Mouse (Mus musculus): ENCODE results near the gene Olfr1145. TPM values are rescaled to one million over a fixed set of nuclear protein-coding genes. Genes with fewer than 3 reads are reported as not detected.

Gene Olfr1145
- polyA plus RNA-seq (2017; shearing (Covaris generic)), result not detected

DNA sequence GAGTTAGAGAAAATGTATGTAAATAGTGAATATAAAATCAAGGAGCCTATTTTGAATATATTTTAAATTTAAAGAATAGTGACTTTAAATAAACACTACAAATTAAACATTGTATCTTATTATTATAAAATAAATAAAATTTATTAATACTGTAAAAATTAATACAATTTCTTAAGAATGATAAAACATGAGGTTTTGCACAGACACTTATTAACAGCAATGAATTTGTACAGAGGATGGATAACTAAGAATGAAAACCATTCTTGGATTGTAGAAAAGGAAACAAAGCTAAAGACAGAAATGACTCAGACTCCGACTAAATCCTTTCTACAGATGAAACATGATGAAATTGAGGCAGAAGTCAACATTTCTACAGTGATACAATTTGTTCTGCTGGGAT, at the start of gene Olfr1145:
TSS of gene Olfr1145 (plus strand) at position 301 of the 400 bp plus-strand sequence.
- no peak for ATAC-seq

DNA sequence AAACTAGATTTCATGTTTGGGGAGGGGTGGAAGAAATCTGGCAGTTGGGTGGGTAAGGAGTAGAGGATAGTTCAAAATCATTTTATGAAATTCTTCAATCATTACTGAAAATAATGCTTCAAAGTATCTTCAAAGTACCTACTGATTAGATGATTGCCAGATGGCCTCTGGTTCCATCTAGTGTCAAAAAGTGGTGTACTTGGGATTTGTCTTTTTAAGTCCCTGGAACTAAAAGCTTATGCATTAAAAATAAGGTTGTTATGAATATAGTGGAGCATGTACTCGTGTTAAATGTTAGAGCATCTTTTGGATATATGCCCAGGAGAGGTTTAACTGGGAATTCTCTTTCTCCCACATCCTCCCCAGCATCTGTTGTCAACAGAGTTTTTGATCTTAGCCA, 33.5 kb upstream of the Olfr1145 start:
- no peak for ATAC-seq

DNA sequence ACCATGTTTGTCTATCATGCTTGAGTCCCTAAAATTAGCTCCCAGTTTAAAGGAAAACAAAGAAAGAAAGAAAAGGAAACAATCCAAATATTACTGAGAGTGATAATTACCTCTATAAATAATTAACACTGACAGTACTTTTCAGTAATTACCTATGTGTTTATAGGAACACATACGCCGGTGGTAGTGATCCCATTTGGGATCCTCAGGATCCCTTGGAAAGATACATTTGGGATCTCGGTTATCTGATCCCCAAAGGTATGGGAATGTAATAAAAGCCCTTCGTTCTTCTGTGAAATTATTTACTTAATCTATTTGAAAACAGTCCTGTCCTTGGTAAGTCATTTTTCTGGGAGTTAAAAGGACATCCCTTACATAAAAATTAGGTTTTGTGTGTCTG, 30.4 kb upstream of the Olfr1145 start, which contains the start of gene Olfr152:
TSS of gene Olfr152 (plus strand) at position 301 of the 400 bp plus-strand sequence.
- ATAC-seq, result no peak

DNA sequence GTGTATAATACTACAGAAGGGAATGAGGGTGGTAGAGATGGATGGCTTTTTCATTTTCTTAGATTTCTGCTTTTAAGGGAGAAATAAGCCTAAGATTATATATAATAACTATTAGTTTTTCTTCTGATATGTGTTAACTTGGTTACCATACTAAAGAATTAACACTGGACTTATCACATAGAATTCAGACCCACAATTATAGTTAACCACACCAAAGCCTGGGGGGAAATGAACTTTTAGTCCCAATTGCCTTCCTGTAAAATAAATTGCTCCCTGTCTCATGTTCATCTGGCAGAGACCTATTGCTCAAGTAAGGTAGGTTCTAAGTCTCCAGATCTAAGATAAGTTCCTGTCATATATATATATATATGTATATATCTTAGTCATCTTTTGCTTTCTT, 9.3 kb upstream of the Olfr1145 start, which contains the start of gene Olfr1143:
TSS of gene Olfr1143 (plus strand) at position 301 of the 400 bp plus-strand sequence.
- no peak for ATAC-seq

DNA sequence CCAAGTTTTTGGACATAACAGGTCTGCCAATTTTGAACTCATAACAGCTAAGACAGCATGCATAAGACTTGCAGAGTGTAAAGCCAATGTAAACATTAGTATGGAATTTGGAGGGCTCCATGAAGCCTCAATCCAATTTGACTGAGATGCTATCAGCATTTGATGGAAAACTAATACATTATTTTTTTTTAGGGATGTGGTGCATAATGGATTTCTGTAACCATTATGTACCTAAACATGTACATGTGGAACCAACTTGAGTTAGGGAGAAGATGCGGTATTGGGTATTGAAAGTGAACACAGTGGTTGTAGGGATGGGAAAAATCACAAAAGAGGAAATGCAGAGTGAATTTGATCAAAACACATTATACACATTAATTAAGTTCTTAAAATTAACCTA, 20.6 kb downstream of the Olfr1145 start, which contains the start of gene Olfr1148:
TSS of gene Olfr1148 (plus strand) at position 301 of the 400 bp plus-strand sequence.
- ATAC-seq, result no peak

DNA sequence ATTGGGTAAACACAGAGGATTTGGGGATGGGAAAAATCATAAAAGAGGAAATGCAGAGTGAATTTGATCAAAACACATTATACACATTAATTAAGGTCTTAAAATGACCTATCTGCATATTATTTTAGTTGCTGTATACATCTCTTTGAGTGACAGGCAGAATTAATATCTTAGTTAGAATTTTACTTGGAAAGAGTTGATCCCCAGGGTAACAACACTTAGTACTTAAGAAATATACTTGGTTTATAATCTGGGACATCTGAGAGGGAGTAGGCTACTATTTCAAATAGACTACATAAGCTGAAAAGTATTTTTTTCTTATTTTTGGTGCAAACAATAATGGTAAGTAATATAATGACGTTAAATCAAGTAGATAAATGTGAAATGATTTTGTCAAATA, 34.1 kb downstream of the Olfr1145 start, which contains the start of gene Olfr1150-ps1:
TSS of gene Olfr1150-ps1 (plus strand) at position 301 of the 400 bp plus-strand sequence.
- ATAC-seq, result no peak

DNA sequence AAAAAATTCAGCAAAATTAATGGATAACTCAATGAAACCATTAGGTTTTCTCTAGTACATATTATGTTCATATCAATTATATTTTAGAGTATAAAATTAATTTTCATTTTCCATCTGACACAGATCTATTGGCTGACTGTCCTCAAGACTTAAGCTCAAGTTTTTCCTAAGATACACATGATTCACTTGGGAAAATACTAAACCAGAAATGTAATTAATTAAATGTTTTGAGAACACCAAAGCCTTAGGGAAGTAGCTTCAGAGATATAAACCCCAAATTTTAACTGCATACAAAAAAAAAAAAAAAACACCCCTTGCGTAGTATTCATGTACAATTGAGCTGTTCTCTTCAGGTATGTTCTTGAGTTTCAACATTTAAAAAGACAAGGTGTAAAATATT, 45.9 kb downstream of the Olfr1145 start, which contains the start of gene Olfr1151:
TSS of gene Olfr1151 (plus strand) at position 301 of the 400 bp plus-strand sequence.
- ATAC-seq, result no peak

Other genes with a start within 250 kb of the Olfr1145 start
- not detected for gene Olfr1129, start 235.9 kb upstream of the Olfr1145 start, polyA plus RNA-seq (2017; shearing (Covaris generic))
- gene Olfr1130, start 203.6 kb upstream of the Olfr1145 start, polyA plus RNA-seq (2017; shearing (Covaris generic)), result not detected
- gene Olfr1131, start 182.7 kb upstream of the Olfr1145 start, polyA plus RNA-seq (2017; shearing (Covaris generic)), result not detected
- not detected for gene Olfr1132, start 172.3 kb upstream of the Olfr1145 start, polyA plus RNA-seq (2017; shearing (Covaris generic))
- gene Olfr1133, start 162.4 kb upstream of the Olfr1145 start, polyA plus RNA-seq (2017; shearing (Covaris generic)), result not detected
- not detected for gene Olfr1134, start 151.4 kb upstream of the Olfr1145 start, polyA plus RNA-seq (2017; shearing (Covaris generic))
- not detected for gene Olfr1135, start 136.2 kb upstream of the Olfr1145 start, polyA plus RNA-seq (2017; shearing (Covaris generic))
- gene Olfr1136, start 115.9 kb upstream of the Olfr1145 start, polyA plus RNA-seq (2017; shearing (Covaris generic)), result not detected
- not detected for gene Olfr1137, start 96.6 kb upstream of the Olfr1145 start, polyA plus RNA-seq (2017; shearing (Covaris generic))
- not detected for gene Olfr1138, start 69.8 kb upstream of the Olfr1145 start, polyA plus RNA-seq (2017; shearing (Covaris generic))
- gene Olfr1140, start 66.1 kb upstream of the Olfr1145 start, polyA plus RNA-seq (2017; shearing (Covaris generic)), result not detected
- not detected for gene Olfr1141, start 55.8 kb upstream of the Olfr1145 start, polyA plus RNA-seq (2017; shearing (Covaris generic))
- not detected for gene Olfr152, start 30.3 kb upstream of the Olfr1145 start, polyA plus RNA-seq (2017; shearing (Covaris generic))
- gene Olfr1143, start 9.2 kb upstream of the Olfr1145 start, polyA plus RNA-seq (2017; shearing (Covaris generic)), result not detected
- gene Olfr1148, start 20.7 kb downstream of the Olfr1145 start, polyA plus RNA-seq (2017; shearing (Covaris generic)), result not detected
- gene Olfr1150-ps1, start 34.2 kb downstream of the Olfr1145 start, polyA plus RNA-seq (2017; shearing (Covaris generic)), result not detected
- gene Olfr1151, start 46.0 kb downstream of the Olfr1145 start, polyA plus RNA-seq (2017; shearing (Covaris generic)), result not detected
- not detected for gene Olfr1152, start 56.7 kb downstream of the Olfr1145 start, polyA plus RNA-seq (2017; shearing (Covaris generic))
- not detected for gene Olfr1153, start 85.1 kb downstream of the Olfr1145 start, polyA plus RNA-seq (2017; shearing (Covaris generic))
- gene Olfr1154, start 95.3 kb downstream of the Olfr1145 start, polyA plus RNA-seq (2017; shearing (Covaris generic)), result not detected
- not detected for gene Olfr1155, start 135.3 kb downstream of the Olfr1145 start, polyA plus RNA-seq (2017; shearing (Covaris generic))
- under 1 TPM in 1 of 3 experiments, not detected in 2; 0.23 TPM for gene Olfr1156, start 143.3 kb downstream of the Olfr1145 start, polyA plus RNA-seq (2017; shearing (Covaris generic))
- not detected for gene Olfr1157, start 158.5 kb downstream of the Olfr1145 start, polyA plus RNA-seq (2017; shearing (Covaris generic))
- gene Olfr74, start 164.8 kb downstream of the Olfr1145 start, polyA plus RNA-seq (2017; shearing (Covaris generic)), result not detected
- not detected for gene Olfr1158, start 180.3 kb downstream of the Olfr1145 start, polyA plus RNA-seq (2017; shearing (Covaris generic))
- not detected for gene Olfr1160, start 198.4 kb downstream of the Olfr1145 start, polyA plus RNA-seq (2017; shearing (Covaris generic))
- not detected for gene Olfr1161, start 213.0 kb downstream of the Olfr1145 start, polyA plus RNA-seq (2017; shearing (Covaris generic))
- not detected for gene Olfr73, start 227.9 kb downstream of the Olfr1145 start, polyA plus RNA-seq (2017; shearing (Covaris generic))
- gene Olfr1162, start 241.3 kb downstream of the Olfr1145 start, polyA plus RNA-seq (2017; shearing (Covaris generic)), result not detected